Mouse (Mus musculus) stomach, embryonic 14.5 days (tissue): ENCODE data around the gene Cntn4. TPM values are rescaled to one million over a fixed set of nuclear protein-coding genes. Genes with fewer than 3 reads are reported as not detected.

Experiments
- ATAC-seq: fragments of 200-750 bp; cut with Nextera tagmentation; 2 replicates; pipeline ENCODE4 v1.8.0; 2017; ENCODE audit warnings: low read depth, moderate TSS enrichment; ENCODE audit not compliant: insufficient number of reproducible peaks, insufficient read depth, low FRiP score
- H3K27ac ChIP-seq: fragments of 300-500 bp; sonication (generic); 2 replicates; pipeline ENCODE4 v1.5.1; 2014; ENCODE audit warnings: mild to moderate bottlenecking, low read length, moderate library complexity, mixed read lengths
- H3K27me3 ChIP-seq: fragments of 300-500 bp; sonication (generic); 2 replicates; pipeline ENCODE4 v1.6.1; 2014; ENCODE audit warnings: low read length, control low read depth, mixed read lengths; ENCODE audit not compliant: control insufficient read depth, insufficient read depth
- H3K36me3 ChIP-seq: fragments of 300-500 bp; sonication (generic); 2 replicates; pipeline ENCODE4 v1.6.1; 2014; ENCODE audit warnings: mild to moderate bottlenecking, control low read depth, low read length, moderate library complexity, mixed read lengths; ENCODE audit not compliant: control insufficient read depth, insufficient read depth
- H3K4me1 ChIP-seq: fragments of 300-500 bp; sonication (generic); 2 replicates; pipeline ENCODE4 v1.6.1; 2014; ENCODE audit warnings: low read length, control low read depth, mixed read lengths; ENCODE audit not compliant: control insufficient read depth, insufficient read depth
- H3K4me2 ChIP-seq: fragments of 300-500 bp; sonication (generic); replicated peaks from 2 replicates; pipeline ENCODE4 v1.6.1; 2014; ENCODE audit warnings: low read depth, low read length, control low read depth
- H3K4me3 ChIP-seq: fragments of 300-500 bp; sonication (generic); 2 replicates; pipeline ENCODE4 v1.5.1; 2014; ENCODE audit warnings: low read depth, low read length, control low read depth
- H3K9ac ChIP-seq: fragments of 300-500 bp; sonication (generic); replicated peaks from 2 replicates; pipeline ENCODE4 v1.6.1; 2014; ENCODE audit warnings: low read depth, mild to moderate bottlenecking, control low read depth, low read length, moderate library complexity, mixed read lengths
- H3K9me3 ChIP-seq: fragments of 300-500 bp; sonication (generic); 2 replicates; pipeline ENCODE4 v1.6.1; 2016; ENCODE audit warnings: low read depth, low read length, control low read depth; ENCODE audit not compliant: control insufficient read depth
- WGBS: fragments of 180-500 bp; shearing (Covaris S2); extraction: QIAGEN DNeasy Blood & Tissue Kit; methylation state at CpG from one replicate; pipeline ENCODE4 v1.1.7; 2014; 5-methylcytosine and 5-hydroxymethylcytosine counted together
- polyA plus RNA-seq: library from polyadenylated mRNA; unstranded; fragments of >200 nt; fragmentation: Nextera tagmentation; extraction: Ambion mirVana; gene quantifications from 2 replicates; pipeline ENCODE4 v1.2.1, GENCODE M21; 2014

The Cntn4 gene
- 5.2 and 5.5 TPM in 2 replicates for polyA plus RNA-seq

- 3% methylated on average over 37 of the region's 40 CpGs for WGBS
- H3K36me3 ChIP-seq: no peaks in the 10 kb centered on the region
- peak; percentile 70; the same call in 1 of the 2 replicates for ATAC-seq
- peak within 1 kb of the TSS; percentile 31 for H3K4me3 ChIP-seq
- 0 out of 2 replicates have a peak, but pooled peaks cover 6% of the 10 kb centered on the region for H3K4me1 ChIP-seq
- H3K9ac ChIP-seq: no peak within 1 kb of the TSS; the same call in 1 of the 2 replicates
- no peaks in the 10 kb centered on the region for H3K9me3 ChIP-seq
- H3K27me3 ChIP-seq: peaks cover 16% of the 10 kb centered on the region
- no peak within 1 kb of the TSS for H3K27ac ChIP-seq
- peak within 1 kb of the TSS; percentile 66 for H3K4me2 ChIP-seq
Observed at GRCm38 (mm10) chr6:105677149-105678031, at the start of gene Cntn4. Gene Cntn4, plus strand, starts transcription at chr6:105677660.

- WGBS: 69% methylated on average over 4 of the region's 4 CpGs
- no peaks in the 10 kb centered on the region for H3K36me3 ChIP-seq
- H3K4me1 ChIP-seq: 0 out of 2 replicates have a peak, but pooled peaks cover 6% of the 10 kb centered on the region
Observed at GRCm38 (mm10) chr6:105674276-105674675, 3.2 kb upstream of the Cntn4 start.

GRCm38 (mm10) chr6:105675099-105675498 lies 2.4 kb upstream of the Cntn4 start:
- no peak overlapping the region for H3K4me3 ChIP-seq
- H3K27me3 ChIP-seq: peaks cover 16% of the 10 kb centered on the region
- H3K27ac ChIP-seq: no peak overlapping the region
- WGBS: 47% methylated on average over 3 of the region's 3 CpGs
- no peak overlapping the region for H3K9ac ChIP-seq
- H3K9me3 ChIP-seq: no peaks in the 10 kb centered on the region
- no peak overlapping the region for H3K4me2 ChIP-seq
- 0 out of 2 replicates have a peak, but pooled peaks cover 6% of the 10 kb centered on the region for H3K4me1 ChIP-seq
- ATAC-seq: no peak
- H3K36me3 ChIP-seq: no peaks in the 10 kb centered on the region

More at GRCm38 (mm10) chr6:105674276-105674675, 3.2 kb upstream of the Cntn4 start:
- H3K27me3 ChIP-seq: peaks cover 16% of the 10 kb centered on the region
- no peak overlapping the region for H3K27ac ChIP-seq
- ATAC-seq: no peak
- H3K4me3 ChIP-seq: no peak overlapping the region
- H3K9me3 ChIP-seq: no peaks in the 10 kb centered on the region
- no peak overlapping the region for H3K4me2 ChIP-seq
- H3K9ac ChIP-seq: no peak overlapping the region

GRCm38 (mm10) chr6:105676637-105677036 lies 823 bp upstream of the Cntn4 start:
- Histone ChIP-seq H3K4me3 (no peak overlapping the region), H3K4me1 (0 out of 2 replicates have a peak, but pooled peaks cover 6% of the 10 kb centered on the region), H3K9me3 (no peaks in the 10 kb centered on the region), H3K9ac (no peak overlapping the region), H3K4me2 (peak overlapping the region; percentile 66; the same call in 1 of the 2 replicates), H3K27me3 (peaks cover 16% of the 10 kb centered on the region), H3K27ac (no peak overlapping the region), H3K36me3 (no peaks in the 10 kb centered on the region)
- no peak for ATAC-seq
- WGBS: 22% methylated on average over 5 of the region's 5 CpGs

- H3K4me2 ChIP-seq: no peak overlapping the region
- 0 out of 2 replicates have a peak, but pooled peaks cover 6% of the 10 kb centered on the region for H3K4me1 ChIP-seq
- H3K9me3 ChIP-seq: no peaks in the 10 kb centered on the region
- ATAC-seq: no peak
- 21% methylated on average over 5 of the region's 5 CpGs for WGBS
- no peak overlapping the region for H3K9ac ChIP-seq
- no peak overlapping the region for H3K27ac ChIP-seq
- H3K27me3 ChIP-seq: peaks cover 16% of the 10 kb centered on the region
- no peaks in the 10 kb centered on the region for H3K36me3 ChIP-seq
- H3K4me3 ChIP-seq: no peak overlapping the region
Observed at GRCm38 (mm10) chr6:105678778-105679177, 1.3 kb downstream of the Cntn4 start.

- no peak for ATAC-seq
- Histone ChIP-seq H3K27me3 (peaks cover 16% of the 10 kb centered on the region), H3K27ac (no peak overlapping the region), H3K4me2 (no peak overlapping the region), H3K36me3 (no peaks in the 10 kb centered on the region), H3K9me3 (no peaks in the 10 kb centered on the region), H3K4me1 (0 out of 2 replicates have a peak, but pooled peaks cover 6% of the 10 kb centered on the region), H3K4me3 (no peak overlapping the region), H3K9ac (no peak overlapping the region)
- 71% methylated on average over 2 of the region's 2 CpGs for WGBS
Observed at GRCm38 (mm10) chr6:105681496-105681895, 4.0 kb downstream of the Cntn4 start.

GRCm38 (mm10) chr6:105683251-105683650 lies 5.8 kb downstream of the Cntn4 start:
- 89% methylated on average over 5 of the region's 5 CpGs for WGBS
- H3K27me3 ChIP-seq: peaks cover 7% of the 10 kb centered on the region; the same call in 1 of the 2 replicates
- H3K4me1 ChIP-seq: no peaks in the 10 kb centered on the region
- H3K9ac ChIP-seq: no peak overlapping the region
- H3K27ac ChIP-seq: no peak overlapping the region
- H3K36me3 ChIP-seq: no peaks in the 10 kb centered on the region
- ATAC-seq: no peak
- no peak overlapping the region for H3K4me2 ChIP-seq
- no peak overlapping the region for H3K4me3 ChIP-seq
- no peaks in the 10 kb centered on the region for H3K9me3 ChIP-seq

GRCm38 (mm10) chr6:105684123-105684522 lies 6.7 kb downstream of the Cntn4 start:
- WGBS: 29% methylated on average over 4 of the region's 4 CpGs
- H3K4me3 ChIP-seq: no peak overlapping the region
- no peak for ATAC-seq

More at GRCm38 (mm10) chr6:105684123-105684522, 6.7 kb downstream of the Cntn4 start:
- Histone ChIP-seq H3K4me1 (no peaks in the 10 kb centered on the region), H3K27me3 (no peaks in the 10 kb centered on the region), H3K36me3 (no peaks in the 10 kb centered on the region), H3K9ac (no peak overlapping the region), H3K4me2 (no peak overlapping the region), H3K27ac (no peak overlapping the region), H3K9me3 (no peaks in the 10 kb centered on the region)
